Mouse (Mus musculus) forebrain, embryonic 15.5 days (tissue): Measurements from ENCODE around the gene Nacc1. TPM values are rescaled to one million over a fixed set of nuclear protein-coding genes. Genes with fewer than 3 reads are reported as not detected.
A peak's percentile ranks its signal among the peaks of the same experiment; 100 is the strongest.

ENCODE experiments used
- ATAC-seq: fragments of 200-750 bp; cut with Nextera tagmentation; replicated peaks from 2 replicates; pipeline ENCODE4 v1.8.0; 2017; ENCODE audit warnings: mild to moderate bottlenecking, moderate TSS enrichment, moderate library complexity
- H3K27ac ChIP-seq: fragments of 300-500 bp; sonication (generic); replicated peaks from 2 replicates; pipeline ENCODE4 v1.5.1; 2015; ENCODE audit warnings: mild to moderate bottlenecking, inconsistent platforms
- H3K27me3 ChIP-seq: fragments of 300-500 bp; sonication (generic); 2 replicates; pipeline ENCODE4 v1.6.1; 2015; ENCODE audit warnings: inconsistent platforms
- H3K36me3 ChIP-seq: fragments of 300-500 bp; sonication (generic); 2 replicates; pipeline ENCODE4 v1.6.1; 2015; ENCODE audit warnings: mild to moderate bottlenecking, inconsistent platforms
- H3K4me1 ChIP-seq: fragments of 300-500 bp; sonication (generic); 2 replicates; pipeline ENCODE4 v1.6.1; 2015; ENCODE audit warnings: inconsistent platforms
- H3K4me2 ChIP-seq: fragments of 300-500 bp; sonication (generic); replicated peaks from 2 replicates; pipeline ENCODE4 v1.6.1; 2015; ENCODE audit warnings: mild to moderate bottlenecking, inconsistent platforms
- H3K4me3 ChIP-seq: fragments of 300-500 bp; sonication (generic); 2 replicates; pipeline ENCODE4 v1.5.1; 2015; ENCODE audit warnings: mild to moderate bottlenecking, inconsistent platforms
- H3K9ac ChIP-seq: fragments of 300-500 bp; sonication (generic); replicated peaks from 2 replicates; pipeline ENCODE4 v1.6.1; 2015; ENCODE audit warnings: mild to moderate bottlenecking, inconsistent platforms
- H3K9me3 ChIP-seq: fragments of 300-500 bp; sonication (generic); 2 replicates; pipeline ENCODE4 v1.6.1; 2016; ENCODE audit warnings: inconsistent platforms
- WGBS: fragments of 180-500 bp; shearing (Covaris S2); methylation state at CpG from one replicate; pipeline ENCODE4 v1.1.7; 2015; ENCODE audit warnings: mixed read lengths; 5-methylcytosine and 5-hydroxymethylcytosine counted together
- polyA plus RNA-seq: library from polyadenylated mRNA; unstranded; fragments of >200 nt; fragmentation: Nextera tagmentation; extraction: Ambion mirVana; gene quantifications from 2 replicates; pipeline ENCODE4 v1.2.1, GENCODE M21; 2015

Nacc1 gene
- polyA plus RNA-seq, 1 experiment from 2014 or later: 15.5 TPM

DNA sequence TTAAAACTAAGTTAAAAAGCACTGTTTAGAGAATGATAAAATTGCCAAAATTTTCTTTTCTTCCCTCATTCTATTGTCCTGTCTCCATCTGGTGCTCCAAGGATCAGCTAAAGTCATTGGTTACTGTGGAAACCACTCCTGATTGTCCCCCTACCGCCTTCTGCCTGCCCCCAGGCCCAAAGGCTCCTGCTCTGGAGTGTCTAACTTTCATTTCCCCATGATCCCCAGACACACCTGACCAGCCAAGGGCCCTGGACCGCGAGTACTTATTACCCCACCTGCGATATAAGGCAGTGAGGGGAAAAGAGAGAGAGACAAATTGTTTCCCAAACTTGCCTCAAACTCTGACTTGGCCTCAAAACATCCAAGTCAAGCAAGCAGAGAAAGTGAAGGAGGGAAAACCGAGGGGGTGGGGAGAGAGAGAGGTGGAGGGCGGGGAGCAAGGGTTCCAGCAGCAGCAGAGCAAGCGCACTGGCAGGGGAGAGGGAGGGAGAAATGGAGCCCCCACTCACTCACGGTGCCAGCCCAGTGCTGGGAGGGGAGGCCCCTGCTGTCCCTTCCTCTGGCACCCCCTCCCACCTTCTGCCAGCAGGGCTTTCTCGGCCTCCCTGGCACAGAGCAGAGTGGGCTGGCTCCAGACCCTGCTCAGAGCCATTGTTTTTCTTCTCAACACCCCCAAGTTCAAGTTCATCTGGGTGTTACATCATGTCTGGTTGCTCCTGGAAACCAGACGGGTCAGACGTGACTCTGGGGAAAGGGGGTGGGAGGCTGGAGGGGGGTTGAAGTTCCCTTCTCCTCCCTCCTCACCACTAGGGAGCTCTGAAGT, 24.5 kb upstream of the Nacc1 start:
- no peaks in the 10 kb centered on the region for H3K36me3 ChIP-seq
- H3K27ac ChIP-seq: peak overlapping the region; percentile 94
- WGBS: 7% methylated on average over 9 of the region's 11 CpGs
- peaks cover 90% of the 10 kb centered on the region for H3K4me1 ChIP-seq
- H3K4me2 ChIP-seq: no peak overlapping the region
- H3K27me3 ChIP-seq: peaks cover 5% of the 10 kb centered on the region; the same call in 1 of the 2 replicates
- H3K9ac ChIP-seq: peak overlapping the region; percentile 31
- no peak overlapping the region for H3K4me3 ChIP-seq
- ATAC-seq: peak; percentile 81
- no peaks in the 10 kb centered on the region for H3K9me3 ChIP-seq

DNA sequence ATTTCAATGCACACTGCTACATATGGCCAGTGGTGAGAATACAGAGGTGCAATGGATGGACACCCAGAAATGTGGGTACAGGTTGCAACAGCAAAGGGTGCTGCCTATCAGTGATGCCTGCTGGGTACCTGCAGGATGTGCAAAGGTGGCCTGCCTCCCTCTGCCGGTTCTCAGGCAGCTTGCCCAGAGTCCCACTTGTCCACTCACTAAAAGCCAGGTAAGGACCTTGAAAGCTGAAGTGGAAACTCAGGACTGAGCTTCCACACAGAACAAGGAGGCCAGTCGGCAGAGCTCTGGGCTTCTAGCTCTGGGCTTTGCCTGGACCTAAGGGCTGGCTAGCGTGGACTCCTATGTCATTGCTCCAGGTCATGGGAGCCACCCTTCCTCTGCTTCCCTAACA, 23.6 kb upstream of the Nacc1 start:
- no peak for ATAC-seq
- Histone ChIP-seq H3K27me3 (peaks cover 5% of the 10 kb centered on the region; the same call in 1 of the 2 replicates), H3K36me3 (no peaks in the 10 kb centered on the region), H3K4me1 (peaks cover 91% of the 10 kb centered on the region), H3K9ac (peak overlapping the region; percentile 31), H3K4me3 (no peak overlapping the region), H3K9me3 (no peaks in the 10 kb centered on the region), H3K27ac (peak overlapping the region; percentile 94), H3K4me2 (no peak overlapping the region; the same call in 1 of the 2 replicates)
- 27% methylated on average over 3 of the region's 3 CpGs for WGBS

DNA sequence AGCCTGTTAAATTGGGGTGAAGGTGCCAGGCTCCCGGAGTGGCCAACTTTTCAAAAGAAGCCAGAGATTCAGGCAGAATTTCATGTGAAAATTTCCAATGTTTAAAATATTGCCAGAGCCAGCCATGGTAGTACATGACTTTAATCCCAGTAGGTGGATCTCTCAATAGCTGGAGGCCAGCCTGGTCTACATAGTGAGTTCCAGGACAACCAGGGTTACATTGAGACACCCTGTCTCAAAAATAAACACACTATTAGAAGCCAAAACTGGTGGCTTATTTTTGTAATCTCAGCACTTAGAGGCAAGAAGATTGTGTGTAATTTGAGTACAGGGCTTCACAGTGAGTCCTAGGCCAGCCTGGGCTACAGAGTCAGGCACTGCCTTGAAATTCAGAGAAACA, 22.3 kb upstream of the Nacc1 start:
- no peaks in the 10 kb centered on the region for H3K36me3 ChIP-seq
- H3K27ac ChIP-seq: peak overlapping the region; percentile 94
- ATAC-seq: no peak
- peaks cover 5% of the 10 kb centered on the region; the same call in 1 of the 2 replicates for H3K27me3 ChIP-seq
- 82% methylated on average over 1 of the region's 1 CpGs for WGBS
- no peaks in the 10 kb centered on the region for H3K9me3 ChIP-seq
- peaks cover 89% of the 10 kb centered on the region for H3K4me1 ChIP-seq
- no peak overlapping the region for H3K4me3 ChIP-seq
- no peak overlapping the region for H3K4me2 ChIP-seq
- no peak overlapping the region; the same call in 1 of the 2 replicates for H3K9ac ChIP-seq

DNA sequence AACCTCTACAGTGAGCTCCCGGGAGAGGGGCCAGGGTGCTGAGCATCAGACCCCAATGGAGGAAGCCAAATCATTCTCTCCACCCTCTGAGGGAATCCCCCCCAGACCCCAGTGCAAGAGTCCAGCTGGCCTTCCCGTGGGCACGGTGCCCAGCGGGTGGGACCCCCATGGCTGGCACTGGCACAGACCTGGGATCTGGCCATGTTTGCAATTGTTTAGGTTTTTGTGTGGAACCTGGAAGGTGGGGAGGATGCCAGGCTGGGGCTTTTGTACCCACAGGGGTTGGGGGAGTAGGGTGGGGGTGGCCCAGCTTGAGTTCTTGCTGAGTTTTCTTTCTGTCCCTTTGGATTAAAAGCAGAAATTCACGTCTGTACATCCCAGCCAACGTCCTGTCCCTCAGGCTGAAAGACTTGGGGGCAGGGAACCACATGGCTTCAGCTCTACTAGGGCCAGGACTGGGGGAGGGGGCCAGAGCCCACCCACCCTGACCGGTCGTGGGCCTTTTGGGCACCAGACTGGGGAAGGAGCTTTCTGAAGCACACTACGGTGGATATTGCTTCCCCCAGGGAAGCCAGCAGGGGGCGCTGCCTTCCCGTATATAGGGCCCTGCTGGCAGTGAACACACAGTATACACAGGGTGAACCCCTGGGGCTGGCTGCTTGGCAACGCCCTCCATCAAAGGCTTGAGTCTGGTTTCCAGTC, 21.3 kb upstream of the Nacc1 start:
- peaks cover 89% of the 10 kb centered on the region for H3K4me1 ChIP-seq
- peak overlapping the region; percentile 94 for H3K27ac ChIP-seq
- H3K9ac ChIP-seq: peak overlapping the region; percentile 33
- H3K36me3 ChIP-seq: no peaks in the 10 kb centered on the region
- H3K4me3 ChIP-seq: 0 out of 2 replicates have a peak overlapping the region, but pooled peaks have one; percentile 1
- H3K4me2 ChIP-seq: 0 out of 2 replicates have a peak overlapping the region, but pooled peaks have one; percentile 16
- 5% methylated on average over 12 of the region's 12 CpGs for WGBS
- H3K9me3 ChIP-seq: no peaks in the 10 kb centered on the region
- peaks cover 5% of the 10 kb centered on the region; the same call in 1 of the 2 replicates for H3K27me3 ChIP-seq
- peak; percentile 78 for ATAC-seq

DNA sequence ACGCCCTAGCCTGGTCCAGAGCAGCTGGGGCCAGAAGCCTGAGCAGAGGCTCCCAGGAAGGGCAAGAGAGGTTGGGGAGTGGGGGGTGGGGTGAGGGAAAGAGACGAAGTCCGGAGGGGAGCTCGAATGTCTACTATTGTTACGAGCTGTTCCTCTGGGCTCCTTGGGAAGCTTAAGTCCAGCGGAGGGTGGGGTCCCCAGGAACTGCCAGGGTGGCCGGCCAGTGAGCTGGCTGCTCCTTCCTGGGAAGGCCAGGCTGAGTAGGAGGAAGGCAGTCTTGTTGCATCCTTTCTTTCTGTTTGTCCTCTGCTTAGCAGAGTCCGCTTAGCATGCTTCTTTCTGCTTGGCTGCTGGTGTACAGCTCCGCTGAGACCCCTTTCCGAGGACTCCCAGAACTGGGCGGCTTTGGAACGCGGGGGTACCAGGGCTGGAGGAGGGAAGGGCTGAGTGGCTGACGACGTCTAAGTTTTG, 20.4 kb upstream of the Nacc1 start:
- Histone ChIP-seq H3K4me3 (peak overlapping the region; percentile 29), H3K27ac (peak overlapping the region; percentile 94), H3K9ac (peak overlapping the region; percentile 48), H3K9me3 (no peaks in the 10 kb centered on the region), H3K4me2 (peak overlapping the region; percentile 38), H3K4me1 (peaks cover 81% of the 10 kb centered on the region), H3K27me3 (peaks cover 11% of the 10 kb centered on the region), H3K36me3 (no peaks in the 10 kb centered on the region)
- 7% methylated on average over 15 of the region's 15 CpGs for WGBS
- ATAC-seq: no peak

DNA sequence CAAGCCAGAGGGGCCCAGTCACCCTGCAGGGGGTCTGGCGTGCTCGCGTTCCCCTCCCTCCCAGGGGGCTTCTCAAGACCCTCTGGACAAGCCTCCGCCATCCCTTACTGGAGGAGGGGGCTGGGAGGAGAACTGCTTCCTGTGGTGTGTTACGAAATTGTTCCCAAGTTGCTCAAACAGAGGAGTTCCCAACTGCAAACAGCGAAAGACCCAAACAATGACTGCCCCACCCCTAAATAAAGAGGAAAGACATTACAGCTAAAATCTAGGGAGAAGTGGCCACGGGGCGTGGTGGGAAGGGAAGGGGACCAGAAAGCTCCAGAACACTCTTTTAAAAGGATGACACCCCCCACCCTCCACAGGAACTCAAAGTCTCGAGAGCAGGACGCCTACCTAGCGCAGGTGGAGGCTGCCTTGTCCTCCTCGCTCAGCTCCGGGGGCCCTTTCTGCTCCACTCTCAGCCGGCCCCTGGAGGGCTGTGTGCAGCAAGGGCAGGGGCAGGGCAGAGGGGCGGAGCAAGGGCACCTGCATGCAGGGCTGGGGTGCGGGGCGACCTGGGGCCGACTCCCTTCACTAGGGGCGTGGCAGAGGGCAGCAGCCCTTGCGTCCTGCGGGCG, 19.7 kb upstream of the Nacc1 start:
- Histone ChIP-seq H3K27ac (peak overlapping the region; percentile 94), H3K4me3 (peak overlapping the region; percentile 29), H3K9ac (peak overlapping the region; percentile 48), H3K4me1 (peaks cover 76% of the 10 kb centered on the region), H3K9me3 (no peaks in the 10 kb centered on the region), H3K27me3 (peaks cover 18% of the 10 kb centered on the region), H3K36me3 (no peaks in the 10 kb centered on the region), H3K4me2 (peak overlapping the region; percentile 38)
- WGBS: 12% methylated on average over 22 of the region's 22 CpGs
- no peak for ATAC-seq

DNA sequence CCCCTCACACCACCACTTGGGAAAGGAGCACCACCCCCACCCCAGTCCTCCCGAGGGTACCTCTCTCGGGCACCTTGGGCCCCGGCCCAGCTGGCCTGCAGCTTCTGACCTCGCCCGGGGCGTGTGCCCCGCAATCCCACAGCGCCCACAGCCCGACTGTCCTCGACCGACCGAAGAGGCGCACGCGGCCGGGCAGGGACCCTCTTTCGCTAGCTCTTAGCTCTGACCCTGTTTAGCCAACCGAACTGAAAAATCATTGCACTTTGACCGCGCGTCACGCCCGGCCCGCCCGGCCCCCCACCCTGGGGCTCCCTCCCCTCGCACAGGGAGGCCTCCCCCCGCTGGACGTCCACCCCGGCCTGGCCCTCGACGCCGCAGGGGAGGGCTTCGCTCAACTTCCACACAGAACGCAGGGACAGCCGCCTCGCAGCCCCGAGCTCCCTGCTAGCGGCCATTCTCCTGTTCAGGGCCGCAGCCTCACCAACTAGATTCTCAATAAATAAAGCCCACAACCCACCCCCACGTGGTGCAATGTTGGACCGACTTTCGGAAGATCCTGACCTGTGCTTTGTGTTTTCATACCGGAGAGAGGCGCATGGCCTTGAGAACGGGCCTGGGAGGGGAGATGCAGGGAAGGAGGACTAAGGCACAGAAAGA, 19.1 kb upstream of the Nacc1 start:
- H3K4me3 ChIP-seq: peak overlapping the region; percentile 29
- peaks cover 73% of the 10 kb centered on the region for H3K4me1 ChIP-seq
- peak overlapping the region; percentile 94 for H3K27ac ChIP-seq
- H3K27me3 ChIP-seq: peaks cover 20% of the 10 kb centered on the region
- H3K4me2 ChIP-seq: peak overlapping the region; percentile 38
- H3K36me3 ChIP-seq: no peaks in the 10 kb centered on the region
- 7% methylated on average over 45 of the region's 45 CpGs for WGBS
- ATAC-seq: no peak
- peak overlapping the region; percentile 48 for H3K9ac ChIP-seq
- H3K9me3 ChIP-seq: no peaks in the 10 kb centered on the region

DNA sequence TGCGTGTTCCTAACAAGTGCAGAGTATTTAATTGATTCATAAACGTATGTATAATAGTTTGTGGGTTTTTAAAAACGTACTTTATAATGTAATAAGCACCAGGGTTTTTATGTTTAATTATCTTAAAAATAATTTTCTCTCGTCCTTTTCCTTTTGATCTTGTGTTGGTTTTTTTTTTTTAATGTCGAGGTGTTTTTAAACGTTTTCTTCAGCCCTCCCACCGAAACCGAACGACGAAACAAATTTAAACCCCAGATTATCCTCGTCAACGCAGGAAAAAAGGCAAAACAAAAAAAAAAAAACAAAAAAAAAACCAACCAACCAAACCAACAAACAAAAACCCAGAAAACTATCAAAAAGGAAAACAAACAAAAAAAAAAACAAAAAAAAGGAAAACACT, 18.3 kb upstream of the Nacc1 start:
- H3K27ac ChIP-seq: peak overlapping the region; percentile 94
- peaks cover 69% of the 10 kb centered on the region for H3K4me1 ChIP-seq
- peak overlapping the region; percentile 54 for H3K9ac ChIP-seq
- H3K36me3 ChIP-seq: no peaks in the 10 kb centered on the region
- H3K4me3 ChIP-seq: peak overlapping the region; percentile 29
- peaks cover 20% of the 10 kb centered on the region for H3K27me3 ChIP-seq
- ATAC-seq: no peak
- 3% methylated on average over 12 of the region's 12 CpGs for WGBS
- H3K4me2 ChIP-seq: peak overlapping the region; percentile 49
- no peaks in the 10 kb centered on the region for H3K9me3 ChIP-seq

DNA sequence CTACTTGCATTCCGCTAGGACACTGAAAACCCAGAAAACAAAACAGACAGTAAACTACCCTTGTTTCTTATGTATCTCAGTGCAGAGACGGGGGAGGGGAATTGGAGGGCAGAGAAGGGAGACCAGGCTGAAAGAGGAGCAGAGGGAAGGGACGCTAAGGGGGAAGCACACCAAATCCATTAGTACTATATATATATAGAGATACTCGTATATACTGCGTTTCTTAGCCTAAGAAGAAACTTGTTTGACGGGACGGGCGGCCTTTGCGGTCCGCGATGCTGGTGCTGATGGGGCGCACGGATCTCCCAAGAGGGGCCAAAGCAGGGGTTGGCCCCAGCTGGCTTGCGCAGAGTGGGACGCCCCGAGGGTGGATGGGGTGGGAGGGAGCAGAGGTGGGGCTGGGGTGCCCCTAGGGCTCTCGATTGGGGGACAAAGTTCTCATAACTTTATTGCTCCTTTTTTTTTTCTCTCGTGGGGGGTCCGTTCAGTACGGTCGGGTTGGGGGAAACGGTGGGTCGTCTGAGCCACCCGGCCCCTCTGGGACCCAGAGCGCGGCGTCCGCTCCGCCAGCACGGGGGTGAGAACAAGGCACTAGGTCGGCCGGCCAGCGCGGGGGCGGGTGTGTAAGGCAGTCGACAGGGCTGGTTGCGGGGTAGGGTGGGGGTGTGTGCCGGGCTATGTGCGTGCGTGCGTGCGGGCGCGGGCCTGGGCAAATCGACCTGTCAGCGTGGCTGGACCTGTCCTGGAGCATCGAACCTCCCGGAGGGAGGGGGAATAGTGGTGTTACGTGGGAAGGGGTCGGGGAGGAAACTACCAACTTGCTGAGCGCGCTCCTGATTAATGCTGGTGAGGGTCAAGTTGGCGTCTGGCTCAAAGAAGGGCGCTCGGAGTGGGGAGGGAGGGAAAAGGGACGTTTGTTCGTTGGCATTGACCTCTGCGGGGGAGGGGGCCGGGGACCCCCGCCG, 17.5 kb upstream of the Nacc1 start:
- peaks cover 20% of the 10 kb centered on the region for H3K27me3 ChIP-seq
- 1% methylated on average over 51 of the region's 61 CpGs for WGBS

DNA sequence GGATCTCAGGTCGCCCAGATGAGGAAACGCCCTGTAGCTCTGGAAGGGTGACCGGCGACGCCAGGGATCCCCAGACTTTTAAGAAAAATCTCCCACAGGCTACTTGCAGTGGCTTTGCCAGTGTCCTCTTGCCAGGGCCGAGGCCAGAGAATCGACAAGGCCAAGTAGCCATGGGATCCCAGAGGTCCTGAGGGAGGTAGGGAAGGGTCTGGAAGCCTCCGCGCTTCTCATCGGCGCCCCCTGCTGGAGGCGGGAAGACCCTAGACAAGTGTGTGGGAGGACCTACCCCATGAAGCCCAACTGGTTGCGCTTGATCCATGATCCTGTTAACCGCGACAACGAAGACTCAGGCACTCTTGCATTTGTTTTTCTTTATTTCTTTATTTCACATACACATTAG, 16.7 kb upstream of the Nacc1 start:
- peaks cover 58% of the 10 kb centered on the region for H3K4me1 ChIP-seq
- H3K9ac ChIP-seq: peak overlapping the region; percentile 54; the same call in 1 of the 2 replicates

More for the DNA sequence above, 17.5 kb upstream of the Nacc1 start:
- no peak for ATAC-seq
- Histone ChIP-seq H3K4me2 (peak overlapping the region; percentile 49), H3K4me1 (peaks cover 63% of the 10 kb centered on the region), H3K9me3 (no peaks in the 10 kb centered on the region), H3K4me3 (peak overlapping the region; percentile 28), H3K27ac (peak overlapping the region; percentile 94), H3K36me3 (no peaks in the 10 kb centered on the region), H3K9ac (peak overlapping the region; percentile 54)

More for the DNA sequence above, 16.7 kb upstream of the Nacc1 start:
- H3K4me2 ChIP-seq: peak overlapping the region; percentile 49
- 5% methylated on average over 16 of the region's 16 CpGs for WGBS
- peak overlapping the region; percentile 94 for H3K27ac ChIP-seq
- no peak; the same call in 1 of the 2 replicates for ATAC-seq
- H3K4me3 ChIP-seq: peak overlapping the region; percentile 28; the same call in 1 of the 2 replicates
- H3K9me3 ChIP-seq: no peaks in the 10 kb centered on the region
- peaks cover 20% of the 10 kb centered on the region for H3K27me3 ChIP-seq
- H3K36me3 ChIP-seq: peaks cover under 1% of the 10 kb centered on the region; the same call in 1 of the 2 replicates
